ENCODE assay signal across 24 mouse cellular contexts in genomic region chr19:8586350-8586749, GRCm38 (mm10). TPM values are rescaled to one million over a fixed set of nuclear protein-coding genes. Genes with fewer than 3 reads are reported as not detected.
A peak's percentile ranks its signal among the peaks of the same experiment; 100 is the strongest.
DNase-seq lines count a peak whose midpoint lies in the region; ATAC-seq lines count a peak whose summit lies in the region.
"Had no signal": no experiment of that assay in that cellular context is flagged by ENCODE, and none has a peak within 500 bp of the region (broad histone marks: within the 10 kb centered on the region; RNA-seq: fewer than 3 reads in every experiment).

No protein-coding gene starts in this region.

- intact Hi-C loops in gastrocnemius, postnatal 14 days (cut with DNase I; ENCODE audit: low total_unique reads), result no loop called here

- no peak overlapping the region for H3K27ac ChIP-seq in forebrain, embryonic 11.5 days (ENCODE audit: low read depth, low read length)
- H3K27ac ChIP-seq in forebrain, embryonic 13.5 days, result no peak overlapping the region
- H3K27ac ChIP-seq: embryonic facial prominence, embryonic 10.5 days; limb, embryonic 10.5 days had no signal

- WGBS in forebrain, embryonic 11.5 days, result 51% methylated on average over 3 of the region's 3 CpGs
- 55% methylated on average over 3 of the region's 3 CpGs for WGBS in forebrain, embryonic 13.5 days

- peak; percentile 10 for DNase-seq in forebrain, embryonic 11.5 days (ENCODE audit: low spot score)
- peak; percentile 33 for DNase-seq in layer of hippocampus, adult 11-12 months (ENCODE audit: low spot score)
- no peak for DNase-seq in layer of hippocampus, postnatal 25 days (ENCODE audit: extremely low spot score in 1 of 2, low spot score in 1 of 2)
- DNase-seq in right cerebral cortex, adult 18-20 months, result peak; percentile 63
- DNase-seq in right cerebral cortex, postnatal 4 days, result no peak
- peak; percentile 66 for DNase-seq in telencephalon, adult 2 months (ENCODE audit: low read depth, low spot score)
- no peak for DNase-seq in gastrocnemius, postnatal 14 days
- DNase-seq: cerebellum, postnatal 25 days; kidney, adult 2 months; kidney, postnatal 25 days; lung, adult 2 months; lung, postnatal 36 days; thymus, postnatal 25 days had no signal

- no peak overlapping the region for H3K4me2 ChIP-seq in forebrain, embryonic 11.5 days (ENCODE audit: low read depth, low read length, severe bottlenecking)
- H3K4me2 ChIP-seq in forebrain, embryonic 13.5 days, result no peak overlapping the region
- H3K4me2 ChIP-seq: heart, embryonic 12.5 days; liver, embryonic 11.5 days had no signal

- no peaks in the 10 kb centered on the region for H3K27me3 ChIP-seq in forebrain, embryonic 11.5 days (ENCODE audit: control insufficient read depth, insufficient read depth, low read length)
- H3K27me3 ChIP-seq in forebrain, embryonic 13.5 days, result no peaks in the 10 kb centered on the region
- H3K27me3 ChIP-seq: heart, embryonic 12.5 days had no signal

- no peaks in the 10 kb centered on the region for H3K4me1 ChIP-seq in forebrain, embryonic 11.5 days (replicated peaks; ENCODE audit: control insufficient read depth, insufficient read depth, low read length)
- no peaks in the 10 kb centered on the region for H3K4me1 ChIP-seq in forebrain, embryonic 13.5 days
- H3K4me1 ChIP-seq: heart, embryonic 12.5 days had no signal

- no peaks in the 10 kb centered on the region for H3K36me3 ChIP-seq in forebrain, embryonic 11.5 days (ENCODE audit: control insufficient read depth, insufficient read depth, low read length)
- H3K36me3 ChIP-seq in forebrain, embryonic 13.5 days (ENCODE audit: poor library complexity, severe bottlenecking), result no peaks in the 10 kb centered on the region
- H3K36me3 ChIP-seq: embryonic facial prominence, embryonic 10.5 days; heart, embryonic 12.5 days; limb, embryonic 10.5 days had no signal

- no peak for ATAC-seq in forebrain, embryonic 11.5 days (replicated peaks; ENCODE audit: low FRiP score)
- ATAC-seq in forebrain, embryonic 13.5 days, result no peak

- no peak overlapping the region for H3K9ac ChIP-seq in forebrain, embryonic 11.5 days (ENCODE audit: low read length)
- no peak overlapping the region for H3K9ac ChIP-seq in forebrain, embryonic 13.5 days
- H3K9ac ChIP-seq: heart, embryonic 12.5 days had no signal

- no peaks in the 10 kb centered on the region for H3K9me3 ChIP-seq in forebrain, embryonic 11.5 days (ENCODE audit: control insufficient read depth, low read length)
- H3K9me3 ChIP-seq in forebrain, embryonic 13.5 days (replicated peaks), result no peaks in the 10 kb centered on the region
- H3K9me3 ChIP-seq: embryonic facial prominence, embryonic 10.5 days; heart, embryonic 12.5 days; limb, embryonic 10.5 days had no signal

- no peak overlapping the region for H3K4me3 ChIP-seq in forebrain, embryonic 11.5 days (ENCODE audit: low read depth, low read length)
- no peak overlapping the region for H3K4me3 ChIP-seq in forebrain, embryonic 13.5 days
- H3K4me3 ChIP-seq: embryonic facial prominence, embryonic 10.5 days; heart, embryonic 12.5 days; limb, embryonic 10.5 days had no signal

RNA-seq across cellular contexts. Expression of gene Slc22a8, which starts 4.7 kb away (rescaled TPM):
- polyA plus RNA-seq in forebrain, embryonic 11.5 days (2014; fragmentation: Nextera tagmentation; extraction: Ambion mirVana), result 0.16 and 0.41 TPM in 2 replicates
- 1.3 and 1.6 TPM in 2 replicates for polyA plus RNA-seq in forebrain, embryonic 13.5 days (2015; fragmentation: Nextera tagmentation; extraction: Ambion mirVana)
- total RNA-seq in layer of hippocampus, postnatal 25 days (2021), result 10 to 100 TPM in 1 of 2 experiments, 1 to 10 TPM in 1; 9.5 to 12.3 TPM
- total RNA-seq in gastrocnemius, postnatal 14 days (2021), result not detected
- total RNA-seq: gastrocnemius, adult 18-20 months; granulocyte monocyte progenitor cell, adult 5-6 weeks; heart, postnatal 25 days; MEL; neutrophil, adult 5-6 weeks had no signal
- polyA plus RNA-seq: embryonic facial prominence, embryonic 10.5 days; heart, embryonic 12.5 days; limb, embryonic 10.5 days; lung, adult 2 months had no signal

RNA-seq across cellular contexts. Expression of gene Slc22a6, which starts 31.5 kb away (rescaled TPM):
- 0.13 and 0.36 TPM in 2 replicates for polyA plus RNA-seq in forebrain, embryonic 11.5 days (2014; fragmentation: Nextera tagmentation; extraction: Ambion mirVana)
- polyA plus RNA-seq in forebrain, embryonic 13.5 days (2015; fragmentation: Nextera tagmentation; extraction: Ambion mirVana), result 1.6 and 3.2 TPM in 2 replicates
- 1 to 10 TPM; 1.5 to 1.6 TPM for total RNA-seq in layer of hippocampus, postnatal 25 days (2021)
- not detected for total RNA-seq in gastrocnemius, postnatal 14 days (2021)
- total RNA-seq: gastrocnemius, adult 18-20 months; granulocyte monocyte progenitor cell, adult 5-6 weeks; heart, postnatal 25 days; MEL; neutrophil, adult 5-6 weeks had no signal
- polyA plus RNA-seq: heart, embryonic 12.5 days; limb, embryonic 10.5 days; liver, embryonic 11.5 days; lung, adult 2 months; testis, adult 2 months had no signal

Comparison
In these comparisons a context has a peak if more than half of its experiments do, and no peak if none do; other contexts are left out.
1. DNase-seq: peak in forebrain, embryonic 11.5 days (single experiment), layer of hippocampus, adult 11-12 months (single experiment), right cerebral cortex, adult 18-20 months (single experiment) and telencephalon, adult 2 months (single experiment); none in layer of hippocampus, postnatal 25 days (0 of 2), right cerebral cortex, postnatal 4 days (single experiment) and gastrocnemius, postnatal 14 days (single experiment).
2. RNA of gene Slc22a8, which starts 4.7 kb away (total RNA-seq): 9.5 to 12.3 TPM in layer of hippocampus, postnatal 25 days; not detected in gastrocnemius, postnatal 14 days; every median in the first group is over 10 times any median in the second.